8 mouse cellular contexts compared by ENCODE assay signal in genomic region chrX:102071517-102071916, GRCm38 (mm10). TPM values are rescaled to one million over a fixed set of nuclear protein-coding genes. Genes with fewer than 3 reads are reported as not detected.
DNase-seq lines count a peak whose midpoint lies in the region; ATAC-seq lines count a peak whose summit lies in the region.

No protein-coding gene starts in this region.

- H3K27me3 ChIP-seq in kidney, embryonic 14.5 days (ENCODE audit: control insufficient read depth, insufficient read depth, low read length) = no peaks in the 10 kb centered on the region
- no peaks in the 10 kb centered on the region for H3K27me3 ChIP-seq in embryonic facial prominence, embryonic 11.5 days (ENCODE audit: control insufficient read depth, insufficient read depth, low read length)
- peaks cover 3% of the 10 kb centered on the region; the same call in 1 of the 2 replicates for H3K27me3 ChIP-seq in hindbrain, embryonic 15.5 days
- H3K27me3 ChIP-seq in midbrain, embryonic 13.5 days = peaks cover 11% of the 10 kb centered on the region; the same call in 1 of the 2 replicates

- no peaks in the 10 kb centered on the region for H3K9me3 ChIP-seq in kidney, embryonic 14.5 days (ENCODE audit: control insufficient read depth, low read length)
- no peaks in the 10 kb centered on the region for H3K9me3 ChIP-seq in embryonic facial prominence, embryonic 11.5 days (replicated peaks; ENCODE audit: control insufficient read depth, low read length)
- no peaks in the 10 kb centered on the region for H3K9me3 ChIP-seq in hindbrain, embryonic 15.5 days
- H3K9me3 ChIP-seq in midbrain, embryonic 13.5 days = no peaks in the 10 kb centered on the region

- no peak overlapping the region for H3K27ac ChIP-seq in kidney, embryonic 14.5 days (ENCODE audit: low read depth, low read length)
- 0 out of 2 replicates have a peak overlapping the region, but pooled peaks have one; percentile 44 for H3K27ac ChIP-seq in embryonic facial prominence, embryonic 11.5 days (replicated peaks; ENCODE audit: low read depth, low read length)
- peak overlapping the region; percentile 82 for H3K27ac ChIP-seq in hindbrain, embryonic 15.5 days (replicated peaks)
- peak overlapping the region; percentile 89 for H3K27ac ChIP-seq in midbrain, embryonic 13.5 days

- WGBS in kidney, embryonic 14.5 days = 20% methylated on average over 2 of the region's 2 CpGs
- 33% methylated on average over 2 of the region's 2 CpGs for WGBS in embryonic facial prominence, embryonic 11.5 days
- WGBS in hindbrain, embryonic 15.5 days = 27% methylated on average over 2 of the region's 2 CpGs
- WGBS in midbrain, embryonic 13.5 days = 35% methylated on average over 2 of the region's 2 CpGs

- H3K36me3 ChIP-seq in kidney, embryonic 14.5 days (ENCODE audit: control insufficient read depth, insufficient read depth, low read length) = no peaks in the 10 kb centered on the region
- no peaks in the 10 kb centered on the region for H3K36me3 ChIP-seq in embryonic facial prominence, embryonic 11.5 days (replicated peaks; ENCODE audit: control insufficient read depth, insufficient read depth, low read depth, low read length)
- H3K36me3 ChIP-seq in hindbrain, embryonic 15.5 days = no peaks in the 10 kb centered on the region
- no peaks in the 10 kb centered on the region for H3K36me3 ChIP-seq in midbrain, embryonic 13.5 days

- no peak overlapping the region for H3K9ac ChIP-seq in kidney, embryonic 14.5 days (ENCODE audit: low read depth, low read length)
- H3K9ac ChIP-seq in embryonic facial prominence, embryonic 11.5 days (replicated peaks; ENCODE audit: low read length) = no peak overlapping the region; the same call in 1 of the 2 replicates
- peak overlapping the region; percentile 67 for H3K9ac ChIP-seq in hindbrain, embryonic 15.5 days
- H3K9ac ChIP-seq in midbrain, embryonic 13.5 days (replicated peaks) = peak overlapping the region; percentile 48

- ATAC-seq in kidney, embryonic 14.5 days (ENCODE audit: low FRiP score, low TSS enrichment) = peak; percentile 11; the same call in 1 of the 2 replicates
- ATAC-seq in embryonic facial prominence, embryonic 11.5 days (replicated peaks; ENCODE audit: insufficient number of reproducible peaks, low FRiP score, low TSS enrichment, low read depth) = 0 out of 2 replicates have a peak, but pooled peaks have one; percentile 6
- peak; percentile 6 for ATAC-seq in hindbrain, embryonic 15.5 days (ENCODE audit: low FRiP score, low read depth)
- ATAC-seq in midbrain, embryonic 13.5 days = peak; percentile 59

- peak overlapping the region; percentile 61 for H3K4me2 ChIP-seq in kidney, embryonic 14.5 days (replicated peaks; ENCODE audit: low read depth, low read length)
- H3K4me2 ChIP-seq in embryonic facial prominence, embryonic 11.5 days (ENCODE audit: low read depth, low read length) = peak overlapping the region; percentile 67
- peak overlapping the region; percentile 65 for H3K4me2 ChIP-seq in hindbrain, embryonic 15.5 days
- H3K4me2 ChIP-seq in midbrain, embryonic 13.5 days (replicated peaks) = peak overlapping the region; percentile 63

- H3K4me1 ChIP-seq in kidney, embryonic 14.5 days (ENCODE audit: control insufficient read depth, insufficient read depth, low read length) = no peaks in the 10 kb centered on the region; the same call in 1 of the 2 replicates
- no peaks in the 10 kb centered on the region for H3K4me1 ChIP-seq in embryonic facial prominence, embryonic 11.5 days (ENCODE audit: control insufficient read depth, insufficient read depth, low read length)
- H3K4me1 ChIP-seq in hindbrain, embryonic 15.5 days (replicated peaks) = 0 out of 2 replicates have a peak, but pooled peaks cover 12% of the 10 kb centered on the region
- peaks cover 50% of the 10 kb centered on the region for H3K4me1 ChIP-seq in midbrain, embryonic 13.5 days (replicated peaks)

- DNase-seq in kidney, adult 8-10 months = no peak
- DNase-seq in embryonic facial prominence, embryonic 11.5 days (ENCODE audit: low spot score) = no peak
- DNase-seq in frontal cortex, postnatal 36 days (ENCODE audit: low spot score in 2 of 2) = no peak
- DNase-seq in ovary, postnatal 36 days (ENCODE audit: low spot score) = no peak
- DNase-seq in testis, postnatal 14 days (ENCODE audit: low spot score) = no peak

- peak overlapping the region; percentile 42 for H3K4me3 ChIP-seq in kidney, embryonic 14.5 days (ENCODE audit: low read length)
- H3K4me3 ChIP-seq in embryonic facial prominence, embryonic 11.5 days (ENCODE audit: low read depth, low read length) = peak overlapping the region; percentile 44; the same call in 1 of the 2 replicates
- peak overlapping the region; percentile 58 for H3K4me3 ChIP-seq in hindbrain, embryonic 15.5 days
- H3K4me3 ChIP-seq in midbrain, embryonic 13.5 days (replicated peaks) = peak overlapping the region; percentile 57

RNA-seq across cellular contexts. Expression of gene Rtl5, which starts 0.4 kb away (rescaled TPM):
- polyA plus RNA-seq in kidney, embryonic 14.5 days (2014; fragmentation: Nextera tagmentation; extraction: Ambion mirVana) = 2.0 and 2.6 TPM in 2 replicates
- 2.2 TPM in 2 replicates for polyA plus RNA-seq in embryonic facial prominence, embryonic 11.5 days (2014; fragmentation: Nextera tagmentation; extraction: Ambion mirVana)
- 5.3 and 8.2 TPM in 2 replicates for polyA plus RNA-seq in hindbrain, embryonic 15.5 days (2015; fragmentation: Nextera tagmentation; extraction: Ambion mirVana)
- polyA plus RNA-seq in midbrain, embryonic 13.5 days (2015; fragmentation: Nextera tagmentation; extraction: Ambion mirVana) = 8.0 and 10.9 TPM in 2 replicates

RNA-seq across cellular contexts. Expression of gene Pin4, which starts 47.7 kb away (rescaled TPM):
- polyA plus RNA-seq in kidney, embryonic 14.5 days (2014; fragmentation: Nextera tagmentation; extraction: Ambion mirVana) = 73.2 and 103 TPM in 2 replicates
- polyA plus RNA-seq in embryonic facial prominence, embryonic 11.5 days (2014; fragmentation: Nextera tagmentation; extraction: Ambion mirVana) = 67.3 and 70.8 TPM in 2 replicates
- polyA plus RNA-seq in hindbrain, embryonic 15.5 days (2015; fragmentation: Nextera tagmentation; extraction: Ambion mirVana) = 52.9 and 65.0 TPM in 2 replicates
- 83.7 and 93.5 TPM in 2 replicates for polyA plus RNA-seq in midbrain, embryonic 13.5 days (2015; fragmentation: Nextera tagmentation; extraction: Ambion mirVana)

Comparison
In these comparisons a context has a peak if more than half of its experiments do, and no peak if none do; other contexts are left out.
1. ATAC-seq: peak in every context shown above with its lines; median percentile 59 in midbrain, embryonic 13.5 days; 11 in kidney, embryonic 14.5 days; 6 in embryonic facial prominence, embryonic 11.5 days; 6 in hindbrain, embryonic 15.5 days.
2. H3K9ac ChIP-seq: peak in hindbrain, embryonic 15.5 days (single experiment) and midbrain, embryonic 13.5 days (single experiment); none in kidney, embryonic 14.5 days (single experiment) and embryonic facial prominence, embryonic 11.5 days (single experiment).
3. Peak in every context shown above with its lines, with median percentiles within 50 percentile points of each other: H3K4me2 ChIP-seq and H3K4me3 ChIP-seq.